Mouse (Mus musculus): ENCODE results near the gene Il10ra.

Il10ra gene

GRCm38 (mm10) chr9:45268597-45269325 is at the start of gene Il10ra:
Il10ra (minus strand) TSS chr9:45269149.
- DNase-seq (ENCODE audit: low spot score) = no peak

DNA sequence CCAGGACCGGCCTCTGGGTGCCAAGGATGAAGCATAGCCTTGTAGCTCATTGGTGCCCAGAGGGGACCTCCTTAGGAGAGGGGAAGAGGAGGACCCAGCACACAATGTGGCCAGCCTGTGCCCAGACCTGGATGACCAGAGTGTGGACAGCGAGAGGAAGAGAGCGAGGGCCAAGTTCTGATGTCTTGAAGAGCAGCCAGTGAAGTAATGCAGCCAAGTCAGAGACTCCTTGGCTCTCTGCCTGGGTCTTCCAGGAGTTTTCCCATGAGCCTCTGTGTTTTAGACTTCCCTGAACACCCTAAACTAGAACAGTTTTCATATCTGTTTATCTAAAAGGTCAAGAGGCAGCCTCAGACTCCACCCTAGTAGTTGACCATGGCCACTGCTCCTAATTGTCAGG is 48.7 kb upstream of the Il10ra start:
- DNase-seq (ENCODE audit: low spot score) = no peak

- no peak for DNase-seq (ENCODE audit: low spot score)
Observed at GRCm38 (mm10) chr9:45313913-45314312, 45.0 kb upstream of the Il10ra start.

GRCm38 (mm10) chr9:45311858-45312257 is 42.9 kb upstream of the Il10ra start:
- DNase-seq (ENCODE audit: low spot score) = no peak

DNA sequence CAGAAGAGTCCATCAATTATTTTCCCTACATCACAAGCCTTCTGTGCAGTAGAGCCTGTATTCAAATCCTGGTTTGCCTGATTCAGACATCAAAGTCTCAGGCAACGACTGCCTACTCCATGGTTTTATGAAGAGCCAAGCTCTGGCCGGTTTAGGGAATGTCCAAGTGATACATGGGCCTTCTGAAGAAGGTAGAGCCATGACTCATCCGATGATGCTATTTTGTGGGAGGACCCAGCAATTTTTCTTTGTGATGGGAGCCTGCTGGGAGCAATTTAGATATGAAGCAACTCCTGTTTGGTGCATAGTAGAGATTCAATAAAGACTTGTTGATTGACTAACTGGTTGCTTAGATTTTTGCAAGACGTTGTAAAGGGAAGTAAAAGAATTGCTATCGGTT is 39.6 kb upstream of the Il10ra start:
- no peak for DNase-seq (ENCODE audit: low spot score)

DNA sequence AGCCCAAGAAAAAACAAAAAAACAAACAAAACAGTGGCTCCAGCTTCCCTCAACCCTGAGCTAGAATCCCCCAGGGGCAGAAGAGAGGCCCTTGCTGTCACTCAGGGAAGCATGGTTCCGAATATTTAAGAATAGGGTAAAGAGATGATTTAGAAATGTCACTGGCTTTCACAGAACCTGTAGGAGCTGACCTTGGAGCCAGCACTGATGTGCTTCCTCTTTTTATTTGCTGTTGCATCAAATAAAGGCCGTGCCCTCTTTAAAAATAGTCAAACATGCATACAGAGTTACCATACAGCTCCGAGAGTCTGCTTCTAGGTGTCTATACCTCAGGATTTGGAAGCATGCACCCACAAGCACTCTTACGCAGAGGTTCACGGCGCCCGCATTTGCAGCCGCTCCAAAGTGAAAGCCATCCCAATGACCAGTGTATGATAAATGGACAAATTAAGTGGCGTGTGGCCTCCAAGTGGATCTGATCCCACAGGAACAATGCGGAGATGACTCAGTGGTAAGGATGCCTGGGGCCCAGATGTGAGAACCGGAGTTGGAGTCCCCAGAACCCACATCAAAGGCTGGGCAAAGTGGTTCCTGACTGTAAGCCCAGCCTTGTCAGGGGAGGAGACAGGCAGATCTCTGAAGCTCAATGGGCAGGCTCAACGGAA is 37.9 kb upstream of the Il10ra start:
- no peak for DNase-seq (ENCODE audit: low spot score)

- no peak for DNase-seq (ENCODE audit: low spot score)
Observed at GRCm38 (mm10) chr9:45301771-45302170, 32.8 kb upstream of the Il10ra start.

DNA sequence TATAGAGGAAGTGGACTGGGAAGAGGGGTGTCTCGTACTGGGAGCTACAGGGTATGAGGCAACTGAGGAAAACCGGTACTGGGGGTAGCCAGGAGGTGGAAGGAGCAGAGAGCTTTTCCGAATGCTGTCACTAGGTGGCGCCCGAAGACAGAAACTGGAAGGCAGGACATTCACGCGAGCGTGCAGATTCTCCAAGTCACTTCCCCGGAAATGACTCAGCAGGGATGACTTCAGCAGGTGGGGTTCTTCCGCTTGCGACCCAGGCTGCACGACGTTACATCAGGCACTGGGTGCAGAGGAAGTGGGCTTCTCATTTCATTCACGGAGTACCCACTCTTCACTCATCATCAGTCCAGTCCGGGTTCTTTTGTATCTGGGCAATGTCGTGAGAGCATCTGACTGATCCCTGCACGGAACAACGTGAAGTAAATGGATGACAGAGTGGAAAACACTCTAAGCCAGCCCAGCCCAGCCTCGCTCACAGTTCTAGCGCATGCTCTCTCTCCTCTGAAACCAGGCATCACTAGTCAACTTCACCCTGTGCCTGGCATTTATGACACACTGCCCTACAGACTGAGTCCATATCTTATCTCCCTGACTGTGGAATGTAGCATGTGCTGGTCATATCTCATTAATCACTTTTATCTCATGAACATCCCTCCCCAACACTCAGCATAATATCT is 31.6 kb upstream of the Il10ra start:
- DNase-seq (ENCODE audit: low spot score) = peak; percentile 78

GRCm38 (mm10) chr9:45299231-45300006 is 30.5 kb upstream of the Il10ra start:
- DNase-seq (ENCODE audit: low spot score) = peak; percentile 49

DNA sequence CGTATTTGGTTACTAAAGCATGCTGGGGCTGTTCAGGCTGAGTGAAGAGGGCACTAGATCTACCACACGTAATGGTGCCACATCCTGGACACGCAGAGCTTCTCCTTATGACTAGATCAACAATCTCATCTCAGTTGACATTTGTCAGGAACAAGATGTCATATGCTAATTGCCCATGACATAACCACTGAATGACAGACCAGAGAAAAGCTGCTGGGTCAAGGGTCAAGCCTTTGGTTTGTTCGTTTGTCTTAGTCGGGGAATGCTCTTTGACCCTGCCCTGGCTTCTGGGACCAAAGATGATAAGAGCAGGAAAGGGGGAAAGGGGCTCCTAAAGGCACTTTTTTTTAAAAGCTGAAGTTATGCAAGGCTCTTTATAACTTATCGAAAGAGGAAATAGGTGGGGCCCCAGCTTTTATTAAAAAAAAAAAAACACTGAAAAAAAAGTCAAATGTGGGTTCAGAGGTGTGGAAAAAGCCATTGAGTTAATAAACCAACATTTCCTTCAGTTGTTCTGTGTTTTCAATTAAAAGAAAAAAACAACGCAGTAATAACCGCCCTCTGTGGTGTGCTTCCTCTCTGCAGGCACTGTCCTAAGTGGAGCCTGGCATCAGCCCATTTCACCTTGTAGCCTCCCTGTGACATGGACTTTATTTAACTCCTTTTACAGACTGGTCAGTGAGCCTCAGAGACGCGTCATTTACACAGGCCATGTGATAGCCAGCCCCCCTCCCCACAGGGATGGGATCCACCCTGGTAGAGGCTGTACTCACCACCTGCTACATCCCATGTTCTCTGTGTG is 25.5 kb upstream of the Il10ra start:
- peak; percentile 26 for DNase-seq (ENCODE audit: low spot score)

DNA sequence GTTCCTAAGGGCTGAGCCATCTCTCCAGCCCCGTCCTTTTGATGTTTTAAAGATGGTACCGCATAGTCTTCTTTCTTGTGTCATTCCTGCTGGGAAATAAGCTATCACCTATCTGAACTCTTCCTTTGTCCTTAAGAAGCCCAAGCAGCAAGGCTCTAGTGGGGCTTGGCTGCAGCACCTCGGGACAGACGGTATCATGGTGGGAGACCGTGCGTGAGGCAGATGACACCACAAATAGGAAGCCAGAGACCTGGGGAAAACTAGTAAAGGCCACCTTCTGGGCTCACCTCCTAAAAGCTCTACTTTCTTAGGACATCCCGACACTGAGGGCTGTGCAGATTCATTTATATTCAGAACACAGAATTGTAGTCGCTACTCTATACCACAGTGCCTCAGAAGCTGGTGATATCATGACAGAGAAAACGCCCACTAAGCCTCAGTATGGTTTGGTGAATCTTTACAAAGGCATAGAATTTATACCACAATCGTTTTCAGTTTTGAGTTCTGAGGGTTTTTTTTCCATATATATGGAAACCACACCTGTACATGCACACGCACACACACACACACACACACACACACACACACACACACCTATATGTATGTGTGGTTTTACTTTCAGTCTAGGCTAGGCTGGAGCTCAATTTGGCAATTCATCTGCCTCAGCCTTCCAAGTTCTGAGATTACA is 22.7 kb upstream of the Il10ra start:
- DNase-seq (ENCODE audit: low spot score) = no peak

DNA sequence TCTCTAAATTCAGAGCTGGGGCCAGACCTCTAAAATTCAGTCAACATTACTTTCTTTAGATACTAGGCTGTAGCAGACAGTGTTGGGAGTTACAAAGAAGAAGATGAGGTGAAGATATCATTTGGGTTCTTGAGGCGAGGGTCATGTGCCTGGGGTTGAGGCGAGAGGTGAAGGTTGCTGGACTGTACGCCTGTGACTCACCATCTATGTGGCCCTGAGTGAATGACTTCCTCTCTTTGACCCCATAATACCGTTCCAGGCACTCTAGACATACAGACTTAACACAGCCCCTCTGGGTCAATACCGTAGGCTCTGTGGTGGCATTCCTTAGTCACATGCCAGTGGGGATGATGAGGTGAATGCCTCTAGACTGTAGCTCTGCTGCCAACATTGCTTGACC is 13.5 kb upstream of the Il10ra start:
- DNase-seq (ENCODE audit: low spot score) = no peak

DNA sequence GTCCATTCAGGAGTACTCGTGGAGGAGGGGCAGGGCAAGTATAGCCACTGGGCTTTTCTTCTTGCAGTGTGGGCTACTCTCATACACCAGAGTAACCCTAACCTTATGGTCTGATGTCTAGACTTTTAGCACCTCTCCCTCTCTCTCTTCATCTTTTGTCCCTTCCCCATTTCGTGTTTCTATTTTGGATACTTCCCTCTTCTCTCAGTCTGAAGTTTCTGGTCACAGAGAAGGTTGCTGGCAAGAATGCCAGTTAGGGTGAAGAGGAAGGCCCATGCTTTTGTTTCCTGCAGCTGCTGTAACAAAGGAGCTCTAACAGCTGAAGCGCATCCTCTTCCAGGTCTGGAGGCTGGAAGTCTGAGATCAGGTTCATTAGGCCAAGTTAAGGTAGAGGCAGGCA is 11.9 kb upstream of the Il10ra start:
- no peak for DNase-seq (ENCODE audit: low spot score)

DNA sequence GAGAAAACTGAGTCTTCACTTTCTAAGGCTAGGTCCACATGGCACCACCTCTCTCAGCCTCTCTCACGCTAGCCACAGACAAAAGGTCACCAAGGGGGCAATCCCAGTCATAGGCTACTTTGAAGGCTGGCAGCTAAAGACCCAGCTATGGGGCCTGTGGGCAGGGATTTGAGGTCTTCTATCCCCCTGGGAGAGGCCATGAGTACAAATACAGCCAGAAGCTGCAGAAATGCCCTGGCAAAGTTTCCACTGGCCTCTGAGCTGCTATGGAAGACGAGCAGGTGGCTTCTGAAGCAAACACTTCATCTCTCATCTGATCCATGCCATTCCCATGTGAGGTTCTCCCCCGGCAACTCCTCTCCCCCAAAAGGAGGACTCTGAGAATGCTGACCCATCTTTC is 11.1 kb upstream of the Il10ra start:
- DNase-seq (ENCODE audit: low spot score) = no peak

DNA sequence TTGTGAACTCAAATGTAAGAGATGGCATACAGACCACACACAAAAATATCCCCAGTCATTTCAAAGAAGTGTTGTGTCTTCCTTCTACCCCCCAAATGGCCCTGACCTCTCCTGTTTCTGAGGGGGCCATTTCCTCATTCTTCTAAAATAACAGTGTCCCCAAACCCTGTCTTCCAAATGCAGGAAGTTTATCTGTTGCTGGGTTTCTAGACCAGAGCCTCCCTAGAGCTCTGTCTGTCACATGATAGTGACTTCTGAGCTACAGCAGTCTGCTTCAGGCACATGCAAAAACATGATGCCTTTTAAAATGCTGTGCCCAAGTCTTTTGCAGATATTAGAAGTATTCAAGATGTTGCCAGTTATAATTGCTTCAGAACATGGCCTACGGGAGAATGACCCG is 5.7 kb upstream of the Il10ra start:
- DNase-seq (ENCODE audit: low spot score) = no peak

DNA sequence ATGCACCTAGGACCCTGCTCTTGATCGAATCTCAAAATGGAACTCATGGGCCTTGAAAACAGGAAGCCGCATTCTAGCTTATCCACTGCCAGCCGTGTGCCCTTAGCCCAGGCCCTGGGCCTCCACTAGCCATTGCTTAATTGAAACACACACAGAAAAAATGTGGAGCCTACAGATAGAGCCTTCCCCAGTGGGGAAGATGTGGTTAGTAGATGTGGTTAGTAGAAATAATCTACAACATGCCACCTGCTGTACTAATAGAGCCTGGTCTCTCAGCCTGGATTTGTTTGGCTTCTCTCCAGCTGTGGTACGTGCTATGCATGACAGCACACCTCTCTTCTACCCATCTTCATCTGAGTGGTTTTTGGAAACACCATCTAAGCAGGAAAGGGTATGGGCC is 5.3 kb upstream of the Il10ra start:
- no peak for DNase-seq (ENCODE audit: low spot score)

- DNase-seq (ENCODE audit: low spot score) = no peak
Observed at GRCm38 (mm10) chr9:45272213-45272612, 3.3 kb upstream of the Il10ra start.

DNA sequence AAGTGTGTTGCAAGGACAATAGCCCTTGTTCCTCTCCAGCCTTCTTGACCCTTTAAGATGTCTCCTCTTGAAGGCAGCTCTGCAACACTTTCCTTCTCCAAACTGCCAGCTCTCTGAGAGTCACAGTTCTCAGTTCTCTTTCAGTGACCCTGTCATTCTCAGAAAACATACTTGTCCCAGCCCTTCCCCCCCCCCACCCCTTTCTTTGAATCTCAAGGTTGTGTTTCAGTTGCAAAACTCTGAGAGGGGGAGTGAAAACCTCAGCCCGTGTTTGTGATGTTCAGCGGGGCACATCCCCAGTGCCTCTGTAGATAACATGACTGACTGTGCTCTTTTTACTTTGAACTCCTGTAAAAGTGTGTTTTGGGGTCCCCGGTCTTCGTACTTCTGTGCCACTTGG is 870 bp downstream of the Il10ra start:
- DNase-seq (ENCODE audit: low spot score) = no peak

- no peak for DNase-seq (ENCODE audit: low spot score)
Observed at GRCm38 (mm10) chr9:45267099-45267498, 1.9 kb downstream of the Il10ra start.

GRCm38 (mm10) chr9:45261872-45262271 is 7.1 kb downstream of the Il10ra start:
- DNase-seq (ENCODE audit: low spot score) = no peak

- DNase-seq (ENCODE audit: low spot score) = no peak
Observed at GRCm38 (mm10) chr9:45261466-45261865, 7.5 kb downstream of the Il10ra start.

Measured in spleen, adult 12 weeks (tissue).